Mouse (Mus musculus) heart, adult 2 months (tissue): ENCODE measurements at regions not wholly inside any gene's neighbourhood (a gene's known extent, or its start where the extent isn't known, plus 50 kb on each side); places are given as distances from the start of the nearest gene placed in this dataset.
A peak's percentile ranks its signal among the peaks of the same experiment; 100 is the strongest.

Experiments
- DNase-seq, 2 experiments: peaks; one replicate each; pipeline ENCODE4 v3.0.0; 2021
- H3K27ac ChIP-seq: fragments of 200-600 bp; 2 replicates; pipeline ENCODE4 v1.8.1; 2022
- H3K27me3 ChIP-seq: fragments of 200-500 bp; 2 replicates; pipeline ENCODE4 v1.6.1; 2012; ENCODE audit warnings: mild to moderate bottlenecking, low read length, inconsistent platforms, mixed read lengths; ENCODE audit not compliant: control insufficient read depth, insufficient read depth
- H3K36me3 ChIP-seq: fragments of 200-500 bp; 2 replicates; pipeline ENCODE4 v1.6.1; 2012; ENCODE audit warnings: low read length, inconsistent platforms; ENCODE audit not compliant: control insufficient read depth, insufficient read depth
- H3K4me1 ChIP-seq: fragments of 200-500 bp; 2 replicates; pipeline ENCODE4 v1.6.1; 2011; ENCODE audit warnings: low read length; ENCODE audit not compliant: control insufficient read depth, insufficient read depth
- H3K4me3 ChIP-seq: fragments of 200-600 bp; 2 replicates; pipeline ENCODE4 v1.8.1; 2022
- H3K79me2 ChIP-seq: fragments of 200-500 bp; replicated peaks from 2 replicates; pipeline ENCODE4 v1.6.1; 2012; ENCODE audit warnings: mild to moderate bottlenecking, inconsistent platforms, low read length, moderate library complexity, mixed read lengths; ENCODE audit not compliant: control insufficient read depth, insufficient read depth
- H3K9ac ChIP-seq: fragments of 200-500 bp; 2 replicates; pipeline ENCODE4 v1.6.1; 2012; ENCODE audit warnings: low read depth, mild to moderate bottlenecking, control low read depth, inconsistent platforms, low read length, mixed read lengths
- CTCF ChIP-seq: fragments of 200-600 bp; IDR thresholded peaks from 2 replicates; pipeline ENCODE4 v1.8.1; 2022; ENCODE audit warnings: antibody characterized with exemption, mild to moderate bottlenecking, moderate library complexity
- EP300 ChIP-seq: fragments of 200-500 bp; IDR thresholded peaks from 2 replicates; pipeline ENCODE4 v1.6.1; 2011; ENCODE audit warnings: low read depth, low read length, control low read depth; ENCODE audit not compliant: insufficient read depth
- POLR2A ChIP-seq: fragments of 200-500 bp; IDR thresholded peaks from 2 replicates; pipeline ENCODE4 v1.6.1; 2011; ENCODE audit warnings: mild to moderate bottlenecking, low read depth, low read length, control low read depth; ENCODE audit not compliant: insufficient read depth
- WGBS: fragments of 180-500 bp; shearing (Covaris S2); methylation state at CpG from one replicate; pipeline ENCODE4 v1.1.7; 2018; 5-methylcytosine and 5-hydroxymethylcytosine counted together
- intact Hi-C: fragments of 180-260 bp; cut with DNase I; formaldehyde crosslinking; loops from one replicate; pipeline ENCODE4 v1.15.1; 2025

DNA sequence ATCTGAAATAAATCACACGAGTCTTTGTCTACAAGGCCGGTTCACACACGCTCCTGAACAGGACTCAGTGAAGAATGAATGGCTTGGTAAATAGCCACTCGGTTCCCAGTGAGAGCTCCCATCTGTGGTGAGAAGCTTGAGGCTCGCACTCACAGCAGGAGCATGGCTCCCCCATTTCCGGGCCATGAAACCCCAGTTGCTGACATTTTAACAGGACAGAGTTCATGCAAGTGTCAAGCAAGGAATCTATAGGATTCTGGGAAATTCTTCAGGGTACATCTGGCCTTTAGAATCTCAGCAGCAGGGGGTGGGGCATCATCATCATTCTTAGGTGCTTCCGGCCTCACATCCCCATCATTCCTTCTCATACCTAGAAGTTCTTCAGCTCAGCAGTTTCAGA, 371.8 kb downstream of the Adam3 start:
- H3K4me1 ChIP-seq: peaks cover 3% of the 10 kb centered on the region
- H3K27ac ChIP-seq: no peak overlapping the region
- H3K79me2 ChIP-seq: no peaks in the 10 kb centered on the region
- no peak for DNase-seq
- no peak overlapping the region for H3K4me3 ChIP-seq
- TF ChIP-seq CTCF (no peak), POLR2A (no peak), EP300 (no peak)
- H3K9ac ChIP-seq: no peak overlapping the region
- WGBS: 87% methylated on average over 7 of the region's 7 CpGs
- no peaks in the 10 kb centered on the region for H3K36me3 ChIP-seq
- intact Hi-C loops: no loop called here
- H3K27me3 ChIP-seq: no peaks in the 10 kb centered on the region

DNA sequence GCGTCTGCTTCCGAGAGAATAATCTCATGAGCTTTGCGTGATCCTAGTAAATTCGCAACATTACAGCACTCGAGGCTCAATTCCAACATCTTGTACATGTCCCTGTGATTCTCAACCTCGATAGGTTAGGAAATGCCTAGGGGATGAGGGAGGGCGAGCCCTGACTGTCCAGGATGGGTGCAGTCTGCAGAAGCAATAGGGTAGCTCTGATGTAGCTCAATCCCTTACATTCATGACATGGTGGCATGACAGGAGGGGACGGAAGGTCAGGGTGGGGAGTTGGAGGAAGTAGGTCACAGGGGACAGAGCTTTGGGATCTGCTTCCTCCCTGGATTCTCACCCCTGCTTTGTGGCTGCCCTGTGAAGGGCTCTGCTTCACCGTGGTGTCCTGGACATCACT, 373.3 kb downstream of the Adam3 start:
- no peaks in the 10 kb centered on the region for H3K36me3 ChIP-seq
- no peak overlapping the region for H3K9ac ChIP-seq
- peak overlapping the region; percentile 66 for H3K27ac ChIP-seq
- no peaks in the 10 kb centered on the region for H3K79me2 ChIP-seq
- H3K27me3 ChIP-seq: no peaks in the 10 kb centered on the region
- intact Hi-C loops: no loop called here
- H3K4me1 ChIP-seq: peaks cover 3% of the 10 kb centered on the region
- H3K4me3 ChIP-seq: peak overlapping the region; percentile 43
- no peak for DNase-seq
- 41% methylated on average over 9 of the region's 9 CpGs for WGBS
- no peak for TF ChIP-seq EP300
- no peak for TF ChIP-seq POLR2A
- no peak for TF ChIP-seq CTCF

DNA sequence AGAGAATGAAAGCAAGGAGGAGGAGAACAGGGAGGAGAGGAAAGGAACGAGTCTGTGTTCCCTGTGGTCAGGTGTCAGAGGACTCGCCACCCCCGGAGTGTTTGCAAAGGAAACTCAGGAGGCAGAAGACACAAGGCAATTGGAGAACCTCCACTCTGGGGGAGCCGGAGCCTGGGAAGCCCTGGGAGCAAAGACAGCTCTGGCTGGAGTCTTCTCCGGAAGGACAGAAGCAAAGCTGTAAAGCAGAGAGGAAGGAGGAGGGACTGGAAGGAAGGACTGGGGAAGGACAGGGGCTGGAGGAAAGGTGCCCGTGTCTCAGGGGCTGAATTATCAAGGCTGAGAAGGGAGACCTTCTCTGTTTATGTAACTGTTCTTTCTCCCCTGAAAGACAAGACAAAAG, 373.9 kb downstream of the Adam3 start:
- intact Hi-C loops: no loop called here
- Histone ChIP-seq H3K36me3 (no peaks in the 10 kb centered on the region), H3K27me3 (no peaks in the 10 kb centered on the region), H3K4me1 (peaks cover 3% of the 10 kb centered on the region), H3K79me2 (no peaks in the 10 kb centered on the region), H3K4me3 (peak overlapping the region; percentile 43), H3K27ac (peak overlapping the region; percentile 66), H3K9ac (peak overlapping the region; percentile 23; the same call in 1 of the 2 replicates)
- WGBS: 15% methylated on average over 6 of the region's 6 CpGs
- no peak for TF ChIP-seq POLR2A
- no peak for TF ChIP-seq CTCF
- TF ChIP-seq EP300: no peak
- peak in 1 of 2 experiments; percentile 21 for DNase-seq

DNA sequence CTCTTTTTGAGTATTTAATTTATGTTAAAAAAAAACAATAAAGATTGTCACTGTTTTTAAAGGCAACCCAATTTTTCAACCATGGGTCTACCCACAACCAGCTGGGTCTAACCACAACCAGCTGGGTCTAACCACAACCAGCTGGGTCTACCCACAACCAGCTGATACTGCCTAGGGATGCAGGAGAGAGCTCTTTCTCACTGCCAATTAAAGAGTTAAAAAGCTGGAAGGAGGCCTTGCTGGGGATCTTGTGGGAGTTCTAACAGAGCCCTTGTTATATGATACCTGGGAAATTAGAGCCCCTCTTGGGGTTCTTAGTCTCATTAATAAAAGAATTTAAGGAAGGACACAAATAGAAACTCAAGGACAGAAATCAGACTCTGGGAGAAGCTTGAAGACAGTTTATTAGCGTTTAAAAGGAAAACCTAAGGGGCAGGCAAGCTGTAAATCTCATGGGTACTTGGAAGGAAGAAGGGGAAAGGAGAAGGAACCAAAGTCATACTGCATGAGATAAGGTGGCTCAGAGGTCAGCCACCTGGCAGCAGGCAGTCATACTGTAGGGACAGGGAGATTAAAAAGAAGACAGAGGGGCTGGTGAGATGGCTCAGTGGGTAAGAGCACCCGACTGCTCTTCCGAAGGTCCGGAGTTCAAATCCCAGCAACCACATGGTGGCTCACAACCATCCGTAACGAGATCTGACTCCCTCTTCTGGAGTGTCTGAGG, 379.1 kb downstream of the Adam3 start:
- Histone ChIP-seq H3K27me3 (no peaks in the 10 kb centered on the region), H3K27ac (no peak overlapping the region), H3K4me3 (no peak overlapping the region), H3K4me1 (no peaks in the 10 kb centered on the region), H3K36me3 (no peaks in the 10 kb centered on the region), H3K9ac (no peak overlapping the region), H3K79me2 (no peaks in the 10 kb centered on the region)
- intact Hi-C loops: no loop called here
- DNase-seq: no peak
- TF ChIP-seq CTCF: no peak
- no peak for TF ChIP-seq POLR2A
- no peak for TF ChIP-seq EP300
- WGBS: 75% methylated on average over 6 of the region's 6 CpGs

DNA sequence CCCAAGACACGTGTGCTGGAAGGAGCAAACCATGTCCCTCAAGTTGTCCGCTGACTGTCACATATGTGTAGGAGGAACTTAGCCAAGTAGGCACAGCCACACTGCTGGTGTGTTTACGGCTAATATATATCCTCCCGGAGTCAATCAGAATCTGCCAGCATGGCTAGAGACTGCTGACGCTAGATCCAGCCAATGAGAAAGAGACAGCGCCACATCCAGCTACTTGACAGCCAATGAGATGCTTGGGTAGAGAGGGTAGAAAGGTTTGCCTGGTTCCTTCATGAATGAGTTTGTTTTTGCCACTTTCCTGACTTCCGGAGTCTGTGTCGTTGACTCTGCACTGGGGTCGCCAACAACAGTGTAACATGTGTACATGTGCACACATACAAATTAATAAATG, 387.0 kb downstream of the Adam3 start:
- H3K36me3 ChIP-seq: no peaks in the 10 kb centered on the region
- no peaks in the 10 kb centered on the region for H3K79me2 ChIP-seq
- TF ChIP-seq EP300: no peak
- TF ChIP-seq POLR2A: no peak
- TF ChIP-seq CTCF: no peak
- no peaks in the 10 kb centered on the region for H3K27me3 ChIP-seq
- no peak overlapping the region for H3K9ac ChIP-seq
- no peak overlapping the region for H3K27ac ChIP-seq
- WGBS: 94% methylated on average over 9 of the region's 9 CpGs
- no peak overlapping the region for H3K4me3 ChIP-seq
- intact Hi-C loops: no loop called here
- DNase-seq: no peak
- H3K4me1 ChIP-seq: no peaks in the 10 kb centered on the region

DNA sequence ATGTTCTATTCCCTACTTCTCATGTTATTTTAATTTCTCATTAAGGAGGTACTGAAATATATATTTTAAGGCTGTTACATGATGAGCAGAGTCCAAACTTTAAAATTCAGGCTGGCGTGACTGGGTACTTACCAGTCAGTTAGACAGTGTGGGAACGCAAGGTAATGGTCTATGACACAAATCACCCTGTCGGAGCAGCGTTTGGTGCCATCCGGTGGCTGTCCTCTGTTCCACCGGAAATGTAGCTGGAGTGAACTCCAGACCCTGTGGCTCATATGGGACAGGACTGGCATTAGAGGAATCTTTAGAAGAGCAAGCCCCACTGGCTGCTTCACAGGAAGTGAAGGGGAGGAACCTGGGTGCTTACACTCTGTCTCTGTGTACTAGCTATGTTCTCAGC, 388.0 kb downstream of the Adam3 start:
- intact Hi-C loops: no loop called here
- DNase-seq: peak in 1 of 2 experiments; percentile 28

More for the DNA sequence above, 388.0 kb downstream of the Adam3 start:
- 44% methylated on average over 6 of the region's 6 CpGs for WGBS
- Histone ChIP-seq H3K4me3 (no peak overlapping the region), H3K79me2 (no peaks in the 10 kb centered on the region), H3K9ac (no peak overlapping the region), H3K36me3 (no peaks in the 10 kb centered on the region), H3K27ac (no peak overlapping the region), H3K27me3 (no peaks in the 10 kb centered on the region), H3K4me1 (no peaks in the 10 kb centered on the region)
- TF ChIP-seq POLR2A: no peak
- peak; percentile 64 for TF ChIP-seq CTCF
